Mouse (Mus musculus): ENCODE results near the gene Plekhj1. TPM values are rescaled to one million over a fixed set of nuclear protein-coding genes. Genes with fewer than 3 reads are reported as not detected.
A peak's percentile ranks its signal among the peaks of the same experiment; 100 is the strongest.

The Plekhj1 gene
- total RNA-seq, 2 experiments from 2014 or later: 22.4 to 27.3 TPM

DNA sequence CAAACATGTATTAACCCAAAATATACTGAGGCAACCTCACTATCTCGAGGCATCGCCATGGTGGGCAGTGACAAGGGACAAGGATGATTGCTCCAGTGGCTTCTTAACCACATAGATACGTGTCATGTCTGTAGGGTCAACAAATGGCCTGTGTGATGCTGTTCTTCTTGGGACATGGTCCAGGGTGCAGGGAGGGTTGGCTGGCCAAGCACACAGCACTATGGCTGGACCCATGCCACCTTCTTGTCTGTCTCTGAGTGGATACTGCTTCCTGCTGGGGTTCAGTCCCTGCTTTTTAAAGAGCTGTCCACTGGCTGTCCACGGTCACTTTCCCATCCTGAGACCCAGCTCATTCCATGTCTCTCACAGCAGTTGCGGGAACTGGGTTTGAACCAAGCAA, 21.3 kb downstream of the Plekhj1 start:
- DNase-seq: no peak

GRCm38 (mm10) chr10:80776358-80776869, 22.0 kb downstream of the Plekhj1 start:
- DNase-seq: no peak

GRCm38 (mm10) chr10:80775731-80776130, 22.7 kb downstream of the Plekhj1 start:
- DNase-seq: peak; percentile 59

GRCm38 (mm10) chr10:80774981-80775380, 23.4 kb downstream of the Plekhj1 start:
- DNase-seq: no peak

GRCm38 (mm10) chr10:80774549-80774948, 23.9 kb downstream of the Plekhj1 start:
- DNase-seq: peak; percentile 83

GRCm38 (mm10) chr10:80773816-80774215, 24.6 kb downstream of the Plekhj1 start:
- no peak for DNase-seq

DNA sequence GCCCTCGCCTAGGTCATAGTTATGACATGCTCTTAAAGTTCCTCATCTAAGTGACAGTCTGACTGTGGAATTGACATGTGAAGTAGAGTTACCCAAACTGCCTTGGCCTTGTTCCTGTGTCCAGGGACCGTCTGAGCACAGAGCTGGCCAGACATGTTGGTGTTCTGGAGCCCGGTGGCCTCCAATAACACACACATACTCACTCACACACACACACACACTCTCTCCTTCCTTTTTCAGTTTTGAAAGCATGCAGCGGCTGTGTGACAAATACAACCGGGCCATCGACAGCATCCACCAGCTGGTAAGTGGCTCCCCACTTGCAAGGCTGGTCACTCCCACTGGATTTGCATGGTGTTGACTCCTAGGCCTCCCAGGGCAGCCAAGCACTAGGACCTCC, 30.1 kb downstream of the Plekhj1 start:
- DNase-seq: no peak

- DNase-seq: no peak
Observed at GRCm38 (mm10) chr10:80766161-80766815, 32.1 kb downstream of the Plekhj1 start.

DNA sequence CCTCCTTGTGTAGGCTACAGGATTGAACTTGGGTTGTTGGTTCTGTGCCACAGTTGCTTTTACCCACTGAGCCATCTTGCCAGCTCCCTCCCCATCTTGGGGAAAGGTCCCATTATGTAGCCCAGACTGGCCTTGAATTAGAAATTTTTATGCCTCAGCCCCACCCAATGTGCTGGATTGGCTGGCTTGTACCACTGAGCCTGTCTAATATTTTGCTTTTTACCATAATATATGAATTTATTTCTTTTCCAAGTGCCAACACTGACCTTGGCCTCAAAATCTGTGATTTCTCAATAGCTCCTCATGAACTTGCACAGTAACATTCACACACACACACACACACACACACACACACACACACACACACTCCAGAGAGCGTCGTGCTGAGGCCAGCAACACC, 32.7 kb downstream of the Plekhj1 start:
- DNase-seq: no peak

DNA sequence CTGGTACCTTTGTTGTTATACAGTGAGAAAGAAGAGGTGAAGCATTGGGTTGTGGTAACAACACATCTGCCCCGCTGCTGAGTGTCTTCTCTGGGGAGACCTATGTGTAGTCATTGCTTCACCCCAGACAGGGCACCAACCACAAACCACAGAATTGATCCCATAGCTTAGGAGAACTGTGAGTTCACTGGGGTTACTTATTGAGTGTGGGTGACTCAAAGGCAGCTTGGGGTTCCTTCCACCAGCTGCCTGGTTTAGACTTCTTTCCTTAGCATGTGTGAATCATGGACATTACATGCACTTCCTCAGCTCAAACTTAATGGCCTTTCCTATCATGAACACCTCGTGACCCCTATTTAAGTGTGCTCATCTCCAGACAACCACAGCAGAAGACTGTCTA, 34.9 kb downstream of the Plekhj1 start:
- no peak for DNase-seq

DNA sequence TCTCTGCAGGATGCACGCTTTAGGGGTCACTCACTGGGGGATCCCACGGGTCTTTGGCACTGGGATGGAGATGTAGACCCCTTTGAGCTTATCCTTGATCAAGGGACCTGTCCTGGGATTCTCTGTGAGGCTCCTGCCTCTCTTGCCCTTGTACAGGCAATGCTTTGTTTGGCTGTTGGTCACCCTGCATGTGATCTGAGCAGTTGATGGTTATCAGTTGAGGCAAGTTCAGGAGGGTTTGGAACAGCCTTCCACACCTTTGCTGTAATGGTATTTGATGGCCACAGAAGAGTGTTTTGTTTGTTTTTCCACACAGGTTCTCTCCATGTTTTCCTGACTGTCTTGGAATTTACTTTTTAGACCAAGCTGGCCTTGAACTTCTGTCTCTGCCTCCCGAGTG, 36.6 kb downstream of the Plekhj1 start:
- no peak for DNase-seq

- DNase-seq: no peak
Observed at GRCm38 (mm10) chr10:80760596-80761524, 37.6 kb downstream of the Plekhj1 start.

DNA sequence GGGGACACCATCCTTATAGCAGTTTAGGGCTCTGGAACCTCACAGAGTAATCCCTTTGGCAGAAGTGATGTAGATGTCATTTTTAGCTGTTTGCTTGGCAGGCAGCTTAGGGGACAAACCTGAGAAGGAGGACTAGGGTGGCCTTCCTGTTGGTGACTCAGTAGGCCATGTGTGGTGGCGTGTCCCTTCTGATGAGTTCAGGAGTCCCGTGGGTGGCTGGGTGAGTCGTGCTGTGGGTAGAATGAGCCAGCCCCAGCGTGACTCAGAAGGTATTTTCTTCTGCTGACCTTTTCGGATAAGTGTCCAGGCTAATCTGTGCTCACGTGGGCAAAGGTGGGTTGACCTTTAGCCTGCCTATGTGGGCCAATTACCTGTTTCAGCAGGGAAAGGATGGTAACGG, 39.8 kb downstream of the Plekhj1 start:
- no peak for DNase-seq

- peak; percentile 91 for DNase-seq
Observed at GRCm38 (mm10) chr10:80757717-80758116, 40.7 kb downstream of the Plekhj1 start.

DNA sequence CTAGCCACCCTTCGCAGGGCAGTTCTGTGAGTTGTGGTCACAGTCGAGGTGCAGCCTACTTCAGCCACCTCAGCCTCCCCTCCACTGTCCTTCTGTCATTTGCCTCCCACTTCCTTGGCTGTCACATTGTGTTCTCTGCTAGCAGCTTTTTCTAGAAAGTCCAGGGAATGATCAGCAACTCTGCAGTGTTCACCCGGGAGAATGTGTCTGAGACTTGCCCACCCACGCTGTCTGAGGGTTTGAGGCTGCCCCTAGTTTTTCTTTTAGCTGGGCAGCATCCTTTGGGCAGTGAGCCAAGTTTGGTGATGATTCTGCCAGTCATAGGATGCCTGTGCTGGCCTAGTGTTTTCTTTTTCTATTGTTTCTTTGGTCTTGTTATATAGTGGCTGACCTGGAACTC, 41.5 kb downstream of the Plekhj1 start:
- DNase-seq: no peak

GRCm38 (mm10) chr10:80756509-80756908, 41.9 kb downstream of the Plekhj1 start:
- no peak for DNase-seq

- no peak for DNase-seq
Observed at GRCm38 (mm10) chr10:80756099-80756498, 42.3 kb downstream of the Plekhj1 start.

DNA sequence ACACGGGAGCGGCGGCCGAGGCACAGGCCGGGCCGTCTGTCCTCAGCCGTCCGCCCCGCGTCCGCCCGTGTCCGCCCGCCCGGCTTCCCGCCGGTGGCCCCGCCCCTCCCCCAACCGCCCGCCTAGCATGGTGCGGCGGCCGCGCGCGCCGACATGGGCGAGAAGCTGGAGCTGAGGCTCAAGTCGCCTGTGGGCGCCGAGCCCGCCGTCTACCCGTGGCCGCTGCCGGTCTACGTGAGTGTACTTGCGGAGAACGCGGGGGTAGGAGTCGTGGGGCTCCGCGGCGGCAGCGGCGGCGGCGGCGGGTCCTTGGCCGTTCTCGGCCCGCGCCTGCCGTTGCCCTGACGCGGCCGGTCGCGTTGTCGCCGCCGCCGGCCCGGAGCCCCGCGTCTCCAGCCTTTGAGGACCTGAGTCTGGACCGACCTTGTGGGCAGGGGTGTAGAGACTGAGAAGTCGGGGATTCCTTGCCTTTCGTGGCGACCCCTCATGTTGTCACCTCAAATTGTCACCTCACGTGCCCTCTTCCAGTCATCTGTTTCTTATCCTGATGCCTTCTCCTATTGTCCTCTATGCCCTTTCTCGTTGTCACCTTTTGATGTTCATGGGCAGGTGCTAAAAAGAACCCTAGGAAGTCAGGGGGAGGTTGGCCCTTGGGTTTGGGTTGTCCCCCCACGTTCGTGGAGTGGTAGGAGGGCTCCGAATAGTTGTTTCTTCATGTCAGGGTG, 43.0 kb downstream of the Plekhj1 start:
- DNase-seq: no peak

DNA sequence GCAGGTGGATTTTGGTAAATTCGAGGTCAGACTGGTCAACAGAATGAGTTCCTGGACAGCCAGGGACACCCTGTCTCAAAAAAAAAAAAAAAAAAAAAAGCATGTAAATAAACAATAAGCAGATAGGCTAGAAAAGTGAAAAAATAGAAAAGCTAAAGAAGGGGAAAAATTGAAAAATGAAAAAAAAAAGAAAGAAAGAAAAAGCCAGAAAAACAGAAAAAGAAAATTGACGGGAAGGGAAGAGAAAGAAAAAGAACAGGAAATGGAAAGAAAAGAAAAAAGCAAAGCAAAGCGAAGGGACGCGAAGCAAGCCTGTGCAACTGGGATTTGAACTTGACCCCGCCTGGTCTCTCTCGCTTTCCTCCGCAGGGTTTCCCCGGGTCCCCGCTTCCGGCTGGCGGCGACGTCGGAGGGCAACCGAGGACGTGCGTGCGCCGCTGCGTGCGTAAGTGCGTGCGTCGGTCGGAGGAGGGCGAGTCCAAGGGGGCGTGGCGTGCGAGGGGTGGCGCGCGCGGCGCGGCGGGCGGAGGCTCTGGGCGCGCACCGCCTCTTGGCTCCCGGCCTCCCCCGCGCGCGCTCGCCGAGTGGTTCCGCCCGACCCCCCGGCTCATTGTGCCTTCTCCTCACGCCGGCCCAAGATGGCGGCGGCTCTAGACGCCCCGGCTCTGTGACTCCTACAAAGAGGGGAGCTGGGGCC, 43.7 kb downstream of the Plekhj1 start, which contains the start of gene Dot1l:
Gene Dot1l (plus strand): TSS at position 613 of the 697 bp plus-strand sequence.
- peak; percentile 98 for DNase-seq

DNA sequence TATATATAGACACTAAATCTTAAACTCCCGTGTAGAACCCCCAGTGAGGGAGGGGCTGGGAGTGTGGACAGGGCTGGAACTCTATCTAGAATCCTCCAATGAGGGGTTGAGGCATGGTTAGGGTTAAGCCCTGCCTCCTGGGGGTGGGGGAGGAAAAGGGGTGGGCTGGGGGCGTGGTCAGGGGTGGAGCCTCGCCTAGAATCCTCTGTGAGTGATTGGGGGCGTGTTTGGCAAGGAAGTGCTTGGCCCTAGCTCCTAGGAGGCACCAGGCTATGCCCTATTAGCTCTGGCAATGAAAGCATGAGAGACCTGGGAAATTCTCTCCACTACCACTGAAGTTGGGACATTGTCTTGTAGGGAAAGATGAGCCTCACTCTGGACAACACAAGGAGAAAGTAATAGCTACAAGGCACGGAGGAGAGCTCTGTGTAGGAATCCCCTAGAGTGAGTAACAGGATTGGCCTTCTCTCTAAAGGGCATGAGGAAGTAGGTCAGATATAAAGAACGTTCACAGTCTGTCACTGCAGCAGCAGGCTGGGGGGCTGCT, 46.3 kb downstream of the Plekhj1 start:
- DNase-seq: peak; percentile 83

DNA sequence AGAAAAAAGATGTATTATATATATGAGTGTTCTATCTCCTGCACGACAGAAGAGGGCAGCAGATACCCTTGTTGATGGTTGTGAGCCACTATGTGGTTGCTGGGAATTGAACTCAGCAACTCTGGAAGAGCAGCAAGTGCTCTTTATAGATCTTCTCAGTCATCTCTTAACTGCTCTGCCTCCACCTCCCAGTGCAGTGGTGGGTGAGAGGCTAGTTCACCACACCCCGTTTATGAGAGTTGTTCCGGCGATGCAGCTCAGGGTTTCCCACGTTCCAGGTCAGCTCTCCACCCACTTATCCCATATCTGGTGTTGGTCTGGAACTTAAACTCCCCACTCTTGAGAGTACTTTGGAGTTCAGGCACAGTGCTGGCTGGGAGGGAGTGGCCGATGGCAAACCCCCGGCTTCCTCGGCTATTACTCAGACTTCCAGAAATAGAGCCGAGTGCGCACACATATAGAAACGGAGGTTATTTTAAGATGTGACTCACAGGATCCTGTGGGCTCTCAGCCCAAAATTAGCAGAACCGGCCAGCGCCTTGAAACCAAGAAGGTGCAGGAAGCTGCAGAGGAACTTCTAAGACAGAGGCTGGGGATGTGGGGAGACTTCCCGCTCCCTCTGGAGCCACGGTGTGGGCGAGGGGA, 47.1 kb downstream of the Plekhj1 start:
- peak; percentile 83 for DNase-seq

All from gastrocnemius, postnatal 25 days (tissue).